Mouse (Mus musculus) gastrocnemius, adult 8-10 months (tissue): ENCODE measurements around the gene Tlcd1. TPM values are rescaled to one million over a fixed set of nuclear protein-coding genes. Genes with fewer than 3 reads are reported as not detected.
"Not testable (repeated sequence)": the region's sequence is repeated elsewhere in the genome, so short reads cannot be mapped to it uniquely, and the experiment has no call there.

ENCODE experiments used
- DNase-seq, 2 experiments: peaks; one replicate each; pipeline ENCODE4 v3.0.0; 2022; ENCODE audit warnings: low spot score in 2 of 2
- total RNA-seq, 4 experiments: library from RNA; stranded (reverse); gene quantifications; 2 replicates each; pipeline ENCODE4 v1.2.4; 2022

The Tlcd1 gene
- 1 to 10 TPM in 1 of 4 experiments, under 1 TPM in 3; 0.56 to 1.7 (median 0.64) TPM for total RNA-seq

DNA sequence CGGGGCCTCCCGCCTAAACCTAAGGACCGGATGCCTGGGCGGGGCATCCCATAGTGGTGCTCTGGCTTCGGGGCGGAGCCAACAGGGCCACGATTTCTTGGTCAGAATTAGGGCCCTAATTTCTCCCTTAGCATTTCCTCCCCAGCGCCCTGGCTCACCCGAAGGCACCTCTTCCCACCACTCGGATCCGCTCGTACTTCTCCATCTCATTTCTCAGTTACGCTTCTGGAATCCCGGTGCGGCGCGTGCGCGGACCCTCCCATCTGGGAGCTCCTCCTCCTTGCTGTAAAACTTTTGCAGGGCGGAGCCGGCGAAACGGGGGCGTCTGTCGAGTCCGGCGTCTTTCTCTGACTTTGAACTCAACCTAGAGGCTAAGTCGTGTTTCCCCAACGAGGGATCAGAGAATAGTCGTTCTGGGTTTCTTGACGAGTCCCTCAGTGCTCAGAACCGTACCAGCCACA is at the start of gene Tlcd1, which contains the start of gene Nek8:
Gene Tlcd1, plus strand, starts transcription at position 310 of the 461 bp plus-strand sequence.
Gene Nek8, minus strand, starts transcription at position 274 of the 461 bp plus-strand sequence.
- DNase-seq = peak; percentile 85 to 88

DNA sequence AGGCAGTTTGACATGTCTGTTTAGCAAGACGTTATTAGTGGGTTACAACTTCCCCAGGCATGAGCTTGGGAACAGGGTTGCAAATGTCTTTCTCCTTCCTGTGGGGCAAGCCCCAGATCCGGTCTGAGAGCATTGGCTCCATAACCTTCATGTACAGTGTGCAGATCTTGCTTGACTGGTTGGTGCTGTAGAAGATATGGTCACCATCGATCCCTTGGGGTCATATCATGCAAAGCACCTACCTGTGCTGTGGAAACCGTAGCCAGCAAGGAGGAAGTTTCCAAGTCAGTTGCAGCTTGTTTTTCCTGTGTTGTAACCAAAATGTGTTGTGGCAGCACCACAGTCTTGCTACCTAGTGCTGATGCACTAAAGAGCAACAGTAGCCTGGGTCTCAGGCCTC is 49.8 kb upstream of the Tlcd1 start:
- DNase-seq = no peak

DNA sequence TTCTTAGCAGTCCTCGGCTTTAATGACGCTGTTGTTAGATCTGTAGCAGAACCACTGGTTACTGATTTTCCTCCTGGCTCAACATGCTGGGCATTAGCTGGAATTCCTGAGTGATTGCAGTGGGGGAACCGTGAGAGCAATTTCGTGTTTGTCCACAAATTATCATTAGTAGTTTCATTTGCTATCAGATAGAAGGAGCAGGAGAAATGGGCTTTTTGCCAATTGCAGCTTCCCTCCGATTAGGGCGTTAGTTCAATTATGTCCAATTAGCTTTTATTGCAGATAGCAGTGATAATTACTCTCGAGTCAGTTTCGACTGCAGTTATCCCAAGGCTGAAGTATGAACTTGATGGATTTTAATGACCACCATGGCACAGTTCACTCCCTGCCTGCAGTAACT is 47.1 kb upstream of the Tlcd1 start:
- DNase-seq = no peak

DNA sequence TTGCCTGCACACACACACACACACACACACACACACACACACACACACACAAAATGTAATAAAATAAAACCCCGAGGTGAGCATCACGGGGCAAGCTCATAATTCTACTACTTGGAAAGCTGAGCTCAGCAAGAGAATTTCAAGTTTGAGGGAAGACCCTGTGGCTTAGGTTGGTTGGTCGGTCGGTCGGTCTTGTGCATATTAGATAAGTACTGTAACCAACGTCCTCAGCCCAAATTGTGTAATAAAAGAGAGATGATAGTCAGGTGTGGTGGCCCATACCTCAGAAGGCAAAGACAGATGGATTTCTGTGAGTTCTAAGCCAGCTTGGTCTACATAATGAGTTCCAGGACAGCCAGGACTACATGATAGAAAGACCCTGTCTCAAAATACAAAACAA is 42.6 kb upstream of the Tlcd1 start:
- no peak for DNase-seq

DNA sequence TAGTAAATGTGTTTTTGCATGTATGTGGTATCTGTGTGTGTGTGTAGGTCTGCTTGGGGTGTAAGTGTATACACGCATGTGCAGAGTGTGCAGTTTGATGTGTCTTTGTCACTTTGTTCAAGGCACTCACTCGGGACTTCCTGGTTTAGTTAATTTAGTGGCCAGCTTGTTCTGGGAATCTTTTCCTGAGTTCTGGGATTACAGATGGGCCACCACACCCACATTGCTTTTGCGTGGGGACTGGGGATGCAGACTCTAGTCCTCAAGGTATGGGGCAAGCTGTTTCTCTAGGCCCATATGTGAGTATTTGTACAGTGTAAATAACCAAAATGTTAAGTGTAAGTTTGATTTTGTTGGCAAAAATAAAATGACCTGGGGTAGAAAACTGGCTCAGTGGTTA is 42.2 kb upstream of the Tlcd1 start:
- DNase-seq = no peak

DNA sequence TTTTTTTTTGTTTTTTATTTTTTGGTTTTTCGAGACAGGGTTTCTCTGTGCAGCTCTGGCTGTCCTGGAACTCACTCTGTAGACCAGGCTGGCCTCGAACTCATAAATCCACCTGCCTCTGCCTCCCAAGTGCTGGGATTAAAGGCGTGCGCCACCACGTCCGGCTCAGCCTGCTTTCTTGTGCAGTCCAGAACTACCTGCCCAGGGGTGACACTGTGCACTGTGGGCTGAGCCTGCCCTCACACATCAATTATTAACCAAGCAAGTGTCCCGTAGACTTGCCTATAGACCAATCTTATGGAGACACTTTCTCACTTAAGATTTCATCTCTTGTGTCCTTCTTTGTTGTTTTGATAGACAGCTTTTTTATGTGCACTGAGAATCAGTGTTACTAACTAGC is 41.2 kb upstream of the Tlcd1 start:
- DNase-seq = not testable (repeated sequence)

DNA sequence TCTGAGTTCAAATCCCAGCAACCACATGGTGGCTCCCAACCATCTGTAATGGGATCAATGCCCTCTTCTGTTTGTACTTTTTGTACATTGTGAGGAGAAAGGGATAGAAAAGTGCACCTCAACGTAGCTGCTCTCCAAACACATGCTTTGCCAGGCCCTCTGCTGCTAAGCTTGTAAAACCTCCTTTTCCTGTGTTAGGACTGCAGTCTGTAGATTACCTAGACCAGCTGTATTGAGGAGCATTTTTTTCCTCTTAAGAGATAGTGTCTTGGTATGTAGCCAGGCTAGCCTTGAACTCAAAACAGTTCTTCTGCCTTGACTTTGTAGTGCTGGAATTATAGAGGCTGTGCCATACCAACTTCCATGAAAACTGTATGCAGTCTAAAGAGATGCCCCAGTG is 40.4 kb upstream of the Tlcd1 start:
- DNase-seq = no peak

DNA sequence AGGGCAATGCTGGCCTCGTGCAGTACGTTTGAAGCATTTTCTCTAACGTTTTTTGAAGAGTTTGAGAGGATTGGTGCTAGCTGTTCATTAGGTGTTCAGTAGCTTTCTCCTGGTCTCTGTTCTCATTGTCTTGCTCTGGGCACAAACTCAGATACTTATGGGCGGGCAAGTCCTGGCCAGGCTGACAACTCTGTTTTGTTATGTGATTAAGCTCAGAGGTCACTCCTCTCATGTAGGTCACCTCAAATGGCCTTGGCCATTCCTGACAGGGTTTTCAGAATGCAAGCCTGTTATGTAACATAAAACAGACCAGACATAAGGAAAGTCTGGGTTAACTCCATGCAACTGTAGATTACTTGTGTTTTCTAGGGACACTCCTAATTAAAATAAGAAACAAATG is 38.9 kb upstream of the Tlcd1 start:
- no peak for DNase-seq

DNA sequence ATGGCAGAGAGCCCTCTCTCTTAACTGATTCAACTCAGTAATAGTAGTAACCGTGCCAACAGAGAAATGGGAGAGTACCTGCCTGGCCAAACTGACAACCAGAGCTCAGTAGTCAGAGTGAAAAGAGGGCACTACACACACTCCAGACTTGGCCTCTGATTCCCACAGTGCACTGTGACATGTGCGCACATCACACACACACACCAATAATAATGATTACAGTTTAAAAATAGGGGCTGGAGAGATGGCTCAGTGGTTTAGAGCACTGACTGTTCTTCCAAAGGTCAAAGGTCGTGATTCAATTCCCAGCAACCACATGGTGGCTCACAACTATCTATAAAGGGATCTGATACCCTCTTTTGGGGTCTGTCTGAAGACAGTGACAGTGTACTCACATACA is 38.5 kb upstream of the Tlcd1 start:
- no peak for DNase-seq

DNA sequence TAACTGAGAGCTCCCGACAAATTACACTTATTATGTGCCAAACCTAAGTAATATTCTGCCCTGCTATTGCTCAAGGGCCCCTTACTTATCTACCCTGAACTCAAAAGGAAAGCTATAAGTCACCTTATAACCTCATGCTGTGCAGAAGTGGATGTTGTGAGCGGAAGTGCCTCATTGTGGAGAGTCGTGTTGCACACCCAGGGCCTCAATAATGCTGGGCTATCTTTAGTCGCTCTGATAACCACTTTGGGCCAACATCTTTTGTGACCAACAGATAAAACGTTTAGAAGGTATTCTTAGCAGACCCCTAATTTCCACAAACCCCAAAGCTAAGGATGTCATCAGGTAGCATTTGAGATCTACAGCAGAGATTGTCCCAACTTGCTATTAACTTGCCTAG is 35.8 kb upstream of the Tlcd1 start:
- DNase-seq = no peak

DNA sequence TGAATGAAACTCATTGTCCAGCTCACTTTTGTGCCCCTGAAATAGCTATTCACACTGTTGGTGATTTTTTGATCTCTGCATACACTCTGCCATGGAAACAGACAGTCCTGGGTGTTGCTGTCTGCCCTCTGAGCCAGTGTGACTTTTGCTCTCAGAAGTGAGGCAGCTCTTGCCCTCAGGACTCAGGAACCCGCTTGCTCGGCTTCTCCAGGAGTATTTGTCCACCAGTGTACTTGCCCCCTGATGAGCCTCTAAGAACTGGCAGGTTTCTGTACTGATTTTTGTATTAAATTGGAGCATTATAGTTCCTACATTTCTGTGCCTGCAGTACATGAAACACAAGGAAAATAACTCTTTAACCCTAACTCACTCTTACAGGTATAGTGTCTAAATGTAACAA is 33.0 kb upstream of the Tlcd1 start:
- DNase-seq = no peak

DNA sequence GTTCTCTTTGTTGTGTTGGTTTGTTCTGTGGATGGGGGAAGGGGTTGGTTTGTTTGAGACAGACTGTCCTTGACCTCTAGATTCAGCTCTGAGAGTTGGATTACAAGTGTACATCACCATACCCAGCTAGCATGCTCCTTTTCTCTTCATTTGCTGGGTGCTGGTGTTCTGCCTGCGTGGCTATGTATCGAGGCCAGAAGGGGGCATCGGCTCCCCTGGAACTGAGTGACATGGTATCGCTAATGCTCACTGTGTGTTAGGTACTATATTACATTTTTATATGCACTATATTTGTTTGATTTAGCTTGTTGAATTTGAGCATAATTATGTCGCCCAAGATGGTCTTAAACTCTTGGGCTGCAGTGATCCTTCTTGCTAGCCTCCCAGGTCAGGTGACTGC is 30.3 kb upstream of the Tlcd1 start:
- DNase-seq = no peak

DNA sequence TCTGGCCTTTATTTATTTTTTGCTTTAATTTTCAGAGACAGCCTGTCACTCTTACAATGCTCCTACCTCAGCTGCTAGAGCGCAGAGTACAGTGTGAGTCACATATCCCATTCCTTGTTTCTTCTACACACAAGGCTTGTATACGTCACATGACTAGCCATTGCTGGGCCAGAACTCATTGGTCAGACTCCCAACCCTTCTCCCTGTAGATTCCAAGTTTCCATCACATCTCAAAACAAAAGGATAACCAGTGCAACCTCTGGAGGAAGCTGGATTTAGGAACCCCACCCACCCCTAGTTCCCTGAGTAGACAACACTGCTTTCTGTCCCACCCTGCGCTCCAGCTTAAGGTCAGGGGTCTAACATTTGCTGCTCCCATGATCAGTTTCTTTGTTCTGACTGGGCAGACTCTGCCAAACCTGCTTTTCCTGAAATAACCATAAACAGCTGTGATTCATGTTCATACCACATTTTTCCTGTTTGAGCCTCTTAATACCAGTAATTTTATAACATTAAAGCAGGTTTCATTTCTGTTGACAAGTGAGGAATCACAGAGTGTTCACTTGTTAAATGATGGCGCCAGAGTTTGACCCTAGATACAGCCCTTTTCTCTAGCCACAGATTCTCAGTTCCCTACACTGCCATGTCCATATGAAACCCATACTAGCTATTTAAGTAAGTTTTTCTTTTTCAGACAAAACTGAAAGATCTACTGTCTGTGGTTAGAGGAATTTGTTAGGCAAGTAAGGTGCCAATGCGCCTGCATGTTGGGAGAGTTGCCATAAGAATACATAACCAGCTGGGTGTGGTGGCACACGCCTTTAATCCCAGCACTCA is 29.6 kb upstream of the Tlcd1 start:
- no peak for DNase-seq

DNA sequence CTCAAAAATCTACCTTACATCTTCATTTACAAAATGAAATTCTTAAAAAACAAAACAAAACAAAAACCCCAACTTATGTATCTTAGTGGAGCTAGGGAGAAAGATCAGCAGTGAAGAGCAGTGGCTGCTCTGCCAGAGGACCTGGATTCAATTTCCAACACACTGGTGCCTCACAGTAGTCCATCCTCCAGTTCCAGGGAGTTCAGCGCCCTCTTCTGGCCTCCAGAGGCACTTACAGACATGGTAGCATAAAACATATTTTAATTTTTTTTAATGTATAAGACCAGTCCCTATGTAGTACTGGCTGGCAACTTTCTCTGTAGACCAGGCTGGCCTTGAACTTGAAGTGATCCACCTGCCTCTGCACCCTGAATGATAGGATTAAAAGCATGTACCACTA is 25.4 kb upstream of the Tlcd1 start:
- no peak for DNase-seq

DNA sequence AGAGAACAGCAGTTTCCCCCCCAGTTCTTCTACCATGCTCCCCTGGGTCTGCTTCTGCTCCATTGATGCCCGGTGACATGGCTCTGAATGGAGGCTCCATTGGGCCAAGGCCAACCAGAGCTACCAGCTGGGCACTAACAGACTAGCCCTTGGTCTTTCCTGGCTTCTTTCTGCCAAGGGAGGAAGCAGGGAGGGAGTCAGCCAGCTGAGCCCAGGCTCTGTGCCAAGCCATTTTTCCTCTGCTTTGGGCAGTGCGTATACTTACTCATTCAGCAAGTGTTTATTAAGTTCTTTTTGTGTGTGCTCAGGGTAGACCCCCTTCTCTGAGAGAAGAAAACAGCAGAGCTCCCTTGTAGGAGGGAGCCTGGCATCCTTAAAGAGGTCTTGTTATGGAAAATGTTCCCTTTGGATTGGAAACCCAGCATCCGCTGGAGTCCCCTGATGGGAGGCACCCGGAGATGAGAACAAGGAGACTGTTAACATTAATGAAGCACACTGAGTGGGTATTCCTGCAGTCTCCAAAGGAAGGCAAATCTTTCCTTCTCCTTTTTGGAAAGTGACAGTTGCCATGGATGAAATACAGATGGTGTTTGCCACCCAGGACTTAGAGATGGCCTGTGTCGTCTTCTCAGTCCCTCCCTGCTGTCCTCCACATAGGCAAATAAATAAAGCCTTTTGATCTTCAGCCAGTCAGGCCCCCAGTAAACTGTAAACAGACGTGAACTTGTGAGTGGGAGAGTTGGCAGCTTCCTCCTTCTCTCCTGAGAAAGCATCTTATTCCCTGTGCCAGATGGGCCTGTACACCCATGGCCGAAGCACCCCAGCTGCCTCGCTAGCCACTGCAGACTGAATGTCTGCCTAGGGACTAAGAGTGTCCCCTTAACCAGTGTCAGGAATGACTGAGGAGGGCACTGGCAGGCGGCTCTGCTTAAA is 23.9 kb upstream of the Tlcd1 start:
- DNase-seq = no peak

DNA sequence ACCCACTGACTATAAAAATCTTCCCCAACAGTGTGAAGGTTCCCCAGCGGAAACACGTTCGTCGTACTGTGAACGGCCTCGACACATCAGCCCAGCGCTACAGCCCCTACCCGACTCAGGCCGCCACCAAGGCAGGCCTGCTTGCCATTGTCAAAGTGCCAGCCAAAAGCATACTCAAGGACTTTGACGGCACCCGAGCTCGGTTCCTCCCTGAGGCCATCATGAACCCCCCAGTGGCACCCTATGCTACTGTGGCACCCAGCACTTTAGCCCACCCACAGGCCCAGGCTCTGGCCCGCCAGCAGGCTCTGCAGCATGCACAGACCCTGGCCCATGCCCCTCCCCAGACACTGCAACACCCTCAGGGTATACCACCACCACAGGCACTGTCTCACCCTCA is 22.7 kb upstream of the Tlcd1 start:
- no peak for DNase-seq

DNA sequence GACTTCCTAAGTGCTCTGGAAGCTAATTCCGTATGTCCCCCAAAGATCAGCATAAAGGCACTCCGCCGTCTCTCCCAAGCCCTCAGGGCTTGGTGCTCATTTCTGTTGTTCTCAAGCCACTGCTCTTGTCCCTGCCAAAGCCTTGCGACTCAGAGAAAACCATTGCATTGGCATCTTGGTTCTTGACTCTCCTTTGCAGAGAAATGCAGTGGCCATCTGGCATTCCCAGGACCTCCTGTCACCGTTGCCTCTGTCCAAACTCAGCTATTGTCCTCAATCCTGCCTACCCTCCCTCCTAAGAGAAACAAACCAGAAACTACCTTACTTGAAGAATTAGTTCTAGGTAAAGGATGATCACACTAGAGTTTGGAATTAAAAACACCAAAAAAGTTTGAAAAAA is 20.8 kb upstream of the Tlcd1 start:
- no peak for DNase-seq

DNA sequence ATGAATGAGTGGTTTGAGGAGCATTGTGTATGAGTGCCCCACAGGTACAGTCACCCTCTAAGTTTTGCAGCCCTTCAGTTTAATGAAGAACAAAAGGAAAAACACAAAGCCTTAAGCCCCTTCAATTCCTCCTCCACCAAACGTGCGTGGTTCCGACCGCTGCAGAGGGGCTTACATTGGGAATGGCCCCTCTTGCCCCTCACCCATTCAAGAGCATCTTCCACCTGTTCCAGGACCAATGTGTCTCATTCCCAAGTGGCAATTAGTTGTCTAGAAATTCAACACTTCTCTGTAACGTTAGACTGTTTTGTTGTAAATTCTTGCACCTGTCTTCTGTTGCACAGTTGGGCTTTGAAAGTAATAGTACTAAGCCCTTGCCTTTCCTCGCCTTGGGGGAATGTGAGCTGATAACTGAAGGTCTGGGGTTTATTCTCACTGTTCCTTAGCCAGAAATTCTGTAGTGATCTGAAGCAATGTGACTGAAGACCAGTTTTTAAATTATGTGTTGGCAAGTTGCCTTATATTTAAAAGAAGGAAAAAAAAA is 20.3 kb upstream of the Tlcd1 start:
- DNase-seq = no peak

DNA sequence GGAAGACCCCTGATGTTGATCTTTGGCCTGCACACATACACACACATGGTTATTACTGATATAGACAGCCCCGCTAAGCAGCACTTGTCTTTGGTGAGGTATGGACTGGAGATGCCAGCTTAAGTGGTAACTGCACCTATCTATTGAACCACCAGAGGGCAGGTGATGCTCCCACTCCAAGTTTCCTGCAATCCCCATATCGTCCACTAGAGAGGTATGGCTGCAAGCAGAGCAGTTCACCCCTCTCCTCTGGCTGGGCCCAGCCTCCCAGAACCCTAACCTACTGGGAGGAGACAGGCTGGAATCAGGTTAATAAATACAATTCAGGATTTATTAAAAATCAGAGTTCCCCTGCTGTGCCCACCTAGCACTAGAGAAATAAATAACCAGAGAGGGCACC is 17.4 kb upstream of the Tlcd1 start:
- DNase-seq = peak; percentile 62 to 68

DNA sequence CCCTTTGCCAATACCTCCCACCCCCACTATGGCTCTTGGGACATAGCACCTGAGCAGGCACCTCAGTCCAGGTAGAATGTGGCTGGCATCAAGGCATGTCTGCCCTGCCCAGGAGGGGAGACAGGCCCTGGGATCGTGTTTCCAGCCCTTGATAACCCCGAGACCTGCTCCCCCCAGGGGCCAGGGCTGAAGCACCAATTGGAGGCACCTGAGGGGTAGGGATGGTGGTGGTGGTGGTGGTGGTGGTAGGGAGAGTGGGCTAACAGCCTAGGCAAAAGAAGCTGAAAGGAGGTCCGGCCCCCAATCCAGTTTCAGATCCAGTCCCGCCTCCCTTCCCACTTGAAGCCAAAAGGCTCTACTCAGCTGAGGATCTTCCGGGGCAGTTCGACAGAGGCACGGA is 17.0 kb upstream of the Tlcd1 start:
- no peak for DNase-seq

DNA sequence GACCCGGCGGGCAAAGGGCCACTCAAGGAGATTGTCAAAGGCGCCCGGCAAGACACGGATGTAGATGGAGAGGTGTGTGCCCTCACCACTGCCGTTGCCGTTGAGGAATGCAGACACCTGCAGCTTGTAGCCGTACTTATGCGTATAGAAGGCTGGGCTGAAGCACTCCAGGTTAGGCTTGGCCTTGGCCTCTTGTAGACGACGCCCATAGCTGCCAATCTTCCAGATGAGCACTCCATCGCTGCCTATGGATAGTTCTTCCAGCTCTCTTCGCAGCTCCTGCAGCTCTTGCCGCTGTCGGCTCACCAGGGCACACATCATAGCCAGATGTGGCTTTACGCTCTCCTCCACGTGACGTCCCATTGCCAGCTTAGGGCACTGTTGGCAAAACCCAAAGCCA is 16.3 kb upstream of the Tlcd1 start:
- no peak for DNase-seq

DNA sequence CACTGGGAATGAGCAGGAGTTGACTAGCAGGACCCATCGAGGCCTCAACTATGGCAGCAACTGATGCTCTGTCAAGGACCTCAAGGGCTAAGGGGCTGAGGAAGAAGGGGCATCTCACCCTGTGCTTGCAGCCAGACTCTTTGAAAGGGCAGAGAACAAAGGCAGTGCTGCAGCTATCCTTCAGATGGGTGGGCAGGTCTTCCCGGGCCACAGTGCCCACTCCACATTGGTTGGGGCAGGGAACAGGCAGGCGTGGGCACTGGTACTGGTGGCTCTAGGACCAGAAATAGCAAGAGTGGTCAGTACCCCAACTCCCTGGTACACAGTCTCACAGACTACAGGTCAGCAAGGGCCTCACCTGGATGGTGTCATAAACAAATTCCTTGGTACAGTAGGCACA is 15.8 kb upstream of the Tlcd1 start:
- no peak for DNase-seq
